Mouse (Mus musculus): ENCODE data around the gene Pip4k2b. TPM values are rescaled to one million over a fixed set of nuclear protein-coding genes. Genes with fewer than 3 reads are reported as not detected.
A peak's percentile ranks its signal among the peaks of the same experiment; 100 is the strongest.

The Pip4k2b gene
- total and polyA plus RNA-seq, 3 experiments = 23.3 to 44.0 (median 30.8) TPM

DNA sequence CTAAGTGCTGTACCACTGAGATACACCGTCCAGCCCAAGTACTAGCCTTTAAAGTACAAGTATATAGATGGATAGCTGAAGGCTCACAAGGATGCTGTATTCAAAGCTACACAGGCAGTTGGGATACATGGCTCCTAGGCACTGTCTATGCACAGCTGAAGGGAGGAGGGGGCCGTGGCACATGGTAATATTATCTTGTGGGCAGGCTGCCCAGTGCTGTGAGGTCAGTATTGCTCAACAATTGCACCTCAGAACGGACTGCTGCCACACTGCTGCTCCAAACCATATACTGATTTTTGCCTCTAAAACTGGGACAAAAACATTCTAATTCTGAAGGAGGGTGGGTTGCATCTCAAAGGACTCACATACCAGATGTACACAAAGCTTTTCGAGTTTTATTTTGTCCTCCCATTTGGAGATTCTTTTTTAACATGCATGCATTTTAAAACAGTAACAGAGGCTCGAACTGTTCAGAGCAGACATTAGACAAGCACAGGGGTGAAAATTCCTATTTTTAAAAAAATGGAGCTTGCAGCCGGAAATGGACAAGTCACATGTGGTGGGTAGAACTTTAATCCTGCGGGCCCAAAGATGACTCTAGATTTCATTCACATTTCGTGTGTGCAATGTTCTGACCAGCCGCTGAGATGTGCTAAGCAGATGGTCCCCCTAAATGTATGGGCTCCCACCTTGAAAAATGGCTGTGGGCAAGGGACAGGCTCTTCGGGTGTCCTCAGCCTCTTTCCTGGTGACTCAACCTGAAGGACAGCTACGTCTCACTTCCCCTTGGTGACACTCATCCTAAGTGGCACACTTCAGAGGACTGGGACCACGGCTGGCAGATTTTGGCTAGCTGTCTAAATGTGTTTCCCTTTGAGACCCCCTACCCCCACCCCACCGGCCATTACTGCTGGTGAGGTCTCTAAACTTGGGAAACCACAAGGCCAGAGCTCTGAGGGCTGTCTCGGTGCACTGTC, 29.4 kb downstream of the Pip4k2b start (continued):
- no peak for TF ChIP-seq ZKSCAN1 (IDR thresholded peaks at IDR 0.05; ENCODE audit: borderline replicate concordance, low read depth, low read length)
- no peak for TF ChIP-seq ELF1 (IDR thresholded peaks at IDR 0.05; ENCODE audit: low read depth, low read length)
- 0 out of 2 replicates have a peak, but pooled peaks have one; percentile 22 for TF ChIP-seq MAX (IDR thresholded peaks at IDR 0.05; ENCODE audit: low read length)
- no peak for TF ChIP-seq JUN (IDR thresholded peaks at IDR 0.05; ENCODE audit: insufficient read depth, low read depth, low read length)
- TF ChIP-seq UBTF (IDR thresholded peaks at IDR 0.05; ENCODE audit: low read depth, low read length) = no peak
- TF ChIP-seq RAD21 (IDR thresholded peaks at IDR 0.05; ENCODE audit: low read depth, low read length) = no peak
- no peak for TF ChIP-seq PAX5 (IDR thresholded peaks at IDR 0.05; ENCODE audit: low read length)
- TF ChIP-seq SIN3A (IDR thresholded peaks at IDR 0.05; ENCODE audit: low read length) = no peak
- no peak; the same call in 1 of the 2 replicates for TF ChIP-seq RCOR1 (conservative IDR thresholded peaks at IDR 0.05; ENCODE audit: low read depth, low read length)
- no peak for TF ChIP-seq CHD1 (IDR thresholded peaks at IDR 0.05; ENCODE audit: low read depth, low read length)
- TF ChIP-seq HCFC1 (IDR thresholded peaks at IDR 0.05; ENCODE audit: low read depth, low read length) = no peak
- no peak for TF ChIP-seq TBP (conservative IDR thresholded peaks at IDR 0.05; ENCODE audit: low read depth, low read length)

DNA sequence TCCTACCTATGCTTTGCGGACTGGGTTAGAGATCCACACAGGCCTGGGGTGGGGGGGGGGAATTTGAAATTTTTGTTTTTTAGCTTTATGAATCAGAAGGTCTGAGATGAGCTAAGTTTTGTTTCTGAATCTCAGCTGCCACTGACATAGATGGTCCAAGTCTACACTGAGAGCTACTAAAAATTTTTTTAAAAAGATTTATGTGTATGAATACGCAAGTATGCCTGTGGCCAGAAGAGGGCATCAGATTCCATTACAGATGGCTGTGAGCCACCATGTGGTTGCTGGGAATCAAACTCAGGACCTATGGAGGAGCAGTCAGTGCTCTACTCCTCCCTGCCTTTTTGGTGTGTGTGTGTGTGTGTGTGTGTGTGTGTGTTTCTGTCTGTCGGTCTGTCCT, 30.1 kb downstream of the Pip4k2b start:
- Histone ChIP-seq H3K36me3 (replicated peaks in 1 of 2; ENCODE audit: control insufficient read depth in 1 of 2, insufficient read depth in 1 of 2, low read length in 1 of 2) (peaks cover 43 to 77% of the 10 kb centered on the region in 2 experiments), H3K27ac (ENCODE audit: insufficient read depth, low read depth) (0 out of 2 replicates have a peak overlapping the region, but pooled peaks have one; percentile 18), H3K9me3 (replicated peaks; ENCODE audit: low read length) (peaks cover 4% of the 10 kb centered on the region), H3K79me2 (replicated peaks; ENCODE audit: control insufficient read depth, extremely low read depth, insufficient read depth, poor library complexity, severe bottlenecking) (no peaks in the 10 kb centered on the region), H3K9ac (ENCODE audit: insufficient read depth, low read depth) (no peak overlapping the region), H3K4me2 (ENCODE audit: insufficient read depth, low read depth, poor library complexity, severe bottlenecking) (no peak overlapping the region), H3K4me1 (ENCODE audit: control insufficient read depth in 1 of 2, insufficient read depth in 2 of 2) (peaks cover 18 to 42% of the 10 kb centered on the region in 2 experiments), H3K4me3 (replicated peaks in 1 of 3; ENCODE audit: low read depth in 2 of 3, low read length in 2 of 3, poor library complexity in 1 of 3) (no peak overlapping the region), H3K27me3 (replicated peaks) (no peaks in the 10 kb centered on the region)
- dilution Hi-C loops (cut with MboI; ENCODE audit: extremely low pct_ligation_motif_present, extremely low pct_unique_long_range_greater_than_20kb, low sequenced_read_pairs) = no loop called here
- in situ Hi-C loops (cut with MboI; ENCODE audit: low pct_ligation_motif_present, low pct_unique_long_range_greater_than_20kb, low sequenced_read_pairs) = no loop called here
- DNase-seq (ENCODE audit: extremely low read depth) = no peak
- no peak for TF ChIP-seq ZKSCAN1 (IDR thresholded peaks at IDR 0.05; ENCODE audit: borderline replicate concordance, low read depth, low read length)
- no peak for TF ChIP-seq NELFE (IDR thresholded peaks at IDR 0.05; ENCODE audit: low read depth, low read length)
- no peak for TF ChIP-seq ETS1 (conservative IDR thresholded peaks at IDR 0.05; ENCODE audit: low read depth, low read length)
- TF ChIP-seq CTCF (conservative IDR thresholded peaks at IDR 0.05 in 1 of 2, IDR thresholded peaks at IDR 0.05 in 1 of 2; ENCODE audit: low read depth in 2 of 2, low read length in 2 of 2) = peak; percentile 11 to 60; a peak in 3 of 4 replicates
- no peak for TF ChIP-seq UBTF (IDR thresholded peaks at IDR 0.05; ENCODE audit: low read depth, low read length)
- TF ChIP-seq ZMIZ1 (IDR thresholded peaks at IDR 0.05; ENCODE audit: low read depth, low read length) = no peak
- no peak for TF ChIP-seq CHD1 (IDR thresholded peaks at IDR 0.05; ENCODE audit: low read depth, low read length)
- no peak for TF ChIP-seq MXI1 (IDR thresholded peaks at IDR 0.05; ENCODE audit: low read depth, low read length)
- no peak for TF ChIP-seq IRF4 (IDR thresholded peaks at IDR 0.05; ENCODE audit: low read depth, low read length)
- no peak for TF ChIP-seq RCOR1 (conservative IDR thresholded peaks at IDR 0.05; ENCODE audit: low read depth, low read length)
- no peak for TF ChIP-seq HCFC1 (IDR thresholded peaks at IDR 0.05; ENCODE audit: low read depth, low read length)
- TF ChIP-seq KAT2A (IDR thresholded peaks at IDR 0.05; ENCODE audit: insufficient replicate concordance, low read length) = no peak
- peak; percentile 64; the same call in 1 of the 2 replicates for TF ChIP-seq POLR2AphosphoS2 (IDR thresholded peaks at IDR 0.05; ENCODE audit: low read depth, low read length)
- no peak for TF ChIP-seq POLR2A (IDR thresholded peaks at IDR 0.05; ENCODE audit: low read depth, low read length)
- no peak for TF ChIP-seq JUN (IDR thresholded peaks at IDR 0.05; ENCODE audit: insufficient read depth, low read depth, low read length)
- TF ChIP-seq MYC (IDR thresholded peaks at IDR 0.05; ENCODE audit: low read depth, low read length) = peak; percentile 41; the same call in 1 of the 2 replicates
- no peak for TF ChIP-seq E2F4 (IDR thresholded peaks at IDR 0.05; ENCODE audit: insufficient replicate concordance, low read depth, low read length)
- TF ChIP-seq MAFK (IDR thresholded peaks at IDR 0.05; ENCODE audit: insufficient replicate concordance, low read length) = no peak
- TF ChIP-seq JUND (conservative IDR thresholded peaks at IDR 0.05; ENCODE audit: low read depth, low read length) = no peak
- no peak for TF ChIP-seq MEF2A (IDR thresholded peaks at IDR 0.05; ENCODE audit: borderline replicate concordance, low read depth, low read length)
- TF ChIP-seq GABPA (IDR thresholded peaks at IDR 0.05; ENCODE audit: insufficient replicate concordance, low read depth, low read length) = no peak
- no peak for TF ChIP-seq ZNF384 (IDR thresholded peaks at IDR 0.05; ENCODE audit: low read depth, low read length)
- no peak for TF ChIP-seq TCF12 (IDR thresholded peaks at IDR 0.05; ENCODE audit: low read depth, low read length)
- TF ChIP-seq USF2 (conservative IDR thresholded peaks at IDR 0.05; ENCODE audit: low read depth, low read length) = no peak
- TF ChIP-seq CHD2 (IDR thresholded peaks at IDR 0.05; ENCODE audit: low read length) = no peak; the same call in 1 of the 2 replicates
- no peak for TF ChIP-seq ELF1 (IDR thresholded peaks at IDR 0.05; ENCODE audit: low read depth, low read length)
- no peak for TF ChIP-seq USF1 (IDR thresholded peaks at IDR 0.05; ENCODE audit: low read depth, low read length)
- peak; percentile 24 for TF ChIP-seq RAD21 (IDR thresholded peaks at IDR 0.05; ENCODE audit: low read depth, low read length)
- TF ChIP-seq SIN3A (IDR thresholded peaks at IDR 0.05; ENCODE audit: low read length) = no peak
- TF ChIP-seq PAX5 (IDR thresholded peaks at IDR 0.05; ENCODE audit: low read length) = no peak
- TF ChIP-seq MAX (IDR thresholded peaks at IDR 0.05; ENCODE audit: low read length) = no peak
- TF ChIP-seq TBP (conservative IDR thresholded peaks at IDR 0.05; ENCODE audit: low read depth, low read length) = no peak
